Mouse (Mus musculus): ENCODE results near the gene Gfer.
"Not testable (repeated sequence)": the region's sequence is repeated elsewhere in the genome, so short reads cannot be mapped to it uniquely, and the experiment has no call there.

Gfer gene

GRCm38 (mm10) chr17:24687146-24687595 is 8.8 kb downstream of the Gfer start:
- DNase-seq = peak; percentile 64

DNA sequence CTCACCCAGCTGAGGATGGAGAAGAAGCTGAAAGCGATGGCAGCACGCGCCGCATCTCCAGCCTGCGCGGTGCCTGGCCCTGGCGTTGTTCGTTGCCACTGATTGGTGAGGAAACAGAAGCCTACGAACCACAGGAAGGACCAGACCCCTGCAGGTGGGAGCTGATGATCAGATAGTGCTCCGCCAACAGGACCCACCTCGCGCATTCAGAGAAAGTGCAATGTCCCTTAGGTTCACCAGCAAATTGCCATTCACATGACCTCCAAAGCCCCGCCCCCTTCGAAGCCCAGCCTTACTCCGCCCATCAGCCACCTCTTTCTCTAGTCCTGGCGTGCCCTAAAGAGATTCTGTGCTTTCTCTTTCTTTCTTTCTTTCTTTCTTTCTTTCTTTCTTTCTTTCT is 9.4 kb downstream of the Gfer start:
- peak; percentile 49 for DNase-seq

GRCm38 (mm10) chr17:24677500-24678080 is 18.4 kb downstream of the Gfer start:
- no peak for DNase-seq

DNA sequence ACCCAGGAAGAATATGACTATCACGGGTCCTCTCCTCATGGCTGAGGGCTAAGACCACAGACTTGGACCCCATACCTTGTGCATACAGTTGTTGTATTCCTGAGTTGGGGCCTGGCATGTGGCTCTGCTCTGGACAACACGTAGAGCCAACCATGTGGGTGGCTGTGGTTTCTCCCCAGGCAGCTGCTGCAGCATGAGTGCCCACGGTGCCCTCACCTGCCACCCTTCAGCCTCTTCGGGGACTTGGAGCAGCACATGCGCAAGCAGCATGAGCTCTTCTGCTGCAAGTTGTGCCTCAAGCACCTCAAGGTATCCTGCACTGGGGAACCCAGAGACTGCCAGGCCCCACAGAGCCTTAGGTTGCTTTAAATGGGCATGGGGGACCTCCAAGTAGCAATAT is 19.1 kb downstream of the Gfer start:
- DNase-seq = no peak

GRCm38 (mm10) chr17:24676187-24676586 is 19.8 kb downstream of the Gfer start:
- peak; percentile 81 for DNase-seq

GRCm38 (mm10) chr17:24674277-24674676 is 21.7 kb downstream of the Gfer start:
- DNase-seq = no peak

GRCm38 (mm10) chr17:24672141-24672540 is 23.8 kb downstream of the Gfer start:
- peak; percentile 63 for DNase-seq

DNA sequence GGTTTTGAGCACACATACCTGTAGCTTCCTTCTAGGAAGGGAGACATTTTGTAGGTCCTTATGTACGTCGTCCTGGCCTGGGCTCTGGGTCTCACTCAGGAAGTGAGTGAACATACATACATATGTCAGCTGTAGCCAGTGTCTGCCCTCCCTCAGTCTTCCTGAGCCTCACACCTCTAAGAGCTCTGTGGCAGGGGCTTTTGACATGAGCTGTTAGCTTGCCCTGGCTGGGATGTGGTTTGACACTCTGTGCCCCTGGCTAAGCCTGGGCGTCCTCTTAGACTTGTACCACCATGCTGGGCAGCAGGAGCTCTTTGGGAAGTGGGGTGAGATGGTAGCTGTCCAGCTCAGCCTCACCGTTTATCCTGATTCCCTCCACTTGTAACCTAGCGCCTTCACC is 24.6 kb downstream of the Gfer start:
- DNase-seq = no peak

DNA sequence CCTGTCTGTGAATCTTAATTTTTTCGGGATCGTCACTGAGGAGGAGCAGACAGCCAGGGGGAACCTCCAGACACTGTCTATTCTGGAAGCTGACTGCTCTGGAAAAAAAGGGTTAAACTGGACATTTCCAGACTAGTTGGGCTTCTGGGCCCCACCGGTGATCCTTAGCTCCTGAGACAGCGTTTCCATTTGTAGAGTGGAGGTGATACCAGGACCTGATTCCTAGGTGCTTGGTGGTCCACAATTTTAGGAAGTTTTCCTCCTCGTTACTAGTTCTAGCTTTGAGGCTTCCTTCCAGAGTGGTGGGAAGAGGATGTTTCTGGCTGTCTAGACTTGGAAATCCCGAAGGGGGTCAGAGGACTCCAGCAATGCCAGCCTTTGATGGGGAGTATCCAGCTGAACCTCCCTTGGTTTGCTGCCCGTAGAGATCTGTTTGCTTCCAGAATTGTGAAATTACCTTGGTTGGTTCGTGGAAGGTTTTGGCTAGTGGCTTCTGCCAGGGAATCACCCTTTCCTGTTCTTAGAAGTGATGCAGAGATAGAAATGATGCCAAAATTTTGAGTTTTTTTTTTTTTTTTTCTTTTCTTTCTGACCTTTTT is 25.6 kb downstream of the Gfer start:
- no peak for DNase-seq

- DNase-seq = peak; percentile 98
Measured at GRCm38 (mm10) chr17:24669545-24670245, 26.3 kb downstream of the Gfer start, which contains the start of gene Zfp598. Gene Zfp598, plus strand, starts transcription at chr17:24669687.

DNA sequence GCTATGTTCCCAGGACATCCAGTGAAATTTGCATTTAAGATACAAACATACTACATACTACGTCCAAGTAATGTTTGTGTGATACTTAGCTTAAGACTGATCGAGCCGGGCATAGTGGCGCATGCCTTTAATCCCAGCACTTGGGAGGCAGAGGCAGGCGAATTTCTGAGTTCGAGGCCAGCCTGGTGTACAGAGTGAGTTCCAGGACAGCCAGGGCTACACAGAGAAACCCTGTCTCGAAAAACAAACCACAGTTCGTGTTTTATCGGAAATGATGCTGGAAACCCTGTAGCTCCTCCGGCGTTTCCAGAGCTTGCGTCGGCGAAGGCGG is 26.8 kb downstream of the Gfer start:
- DNase-seq = not testable (repeated sequence)

DNA sequence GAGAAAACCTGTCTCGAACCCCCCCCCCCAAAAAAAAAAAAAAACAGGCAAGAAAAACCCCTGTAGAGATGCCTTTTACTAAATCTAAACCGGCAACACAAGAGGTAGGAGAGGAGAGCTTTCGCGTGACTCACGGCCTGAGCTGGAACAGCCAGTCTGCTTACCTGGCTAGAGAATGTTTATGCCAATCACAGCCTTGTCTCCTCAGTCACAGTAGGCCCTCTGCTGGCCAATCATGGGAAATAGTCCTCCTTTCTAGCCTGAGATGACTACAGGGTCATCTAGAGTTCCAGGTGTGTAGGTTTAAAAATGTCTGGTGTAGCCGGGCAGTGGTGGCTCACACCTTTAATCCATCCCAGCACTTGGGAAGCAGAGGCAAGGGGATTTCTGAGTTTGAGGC is 28.5 kb downstream of the Gfer start:
- DNase-seq = peak; percentile 82

DNA sequence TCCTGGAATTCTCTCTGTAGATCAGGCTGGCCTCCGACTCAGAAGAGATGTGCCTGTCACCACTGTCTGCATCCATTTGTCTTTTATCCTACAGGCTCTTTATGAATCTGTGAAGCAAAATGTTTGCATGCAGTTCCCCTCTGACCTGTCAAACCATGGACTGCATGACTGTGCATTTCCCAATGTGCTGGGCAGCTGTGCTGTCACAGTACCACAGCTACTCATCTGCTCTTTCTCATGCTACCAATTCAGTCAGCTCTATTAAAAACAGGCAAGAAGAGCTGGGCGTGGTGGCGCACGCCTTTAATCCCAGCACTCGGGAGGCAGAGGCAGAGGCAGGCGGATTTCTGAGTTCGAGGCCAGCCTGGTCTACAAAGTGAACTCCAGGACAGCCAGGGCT is 28.9 kb downstream of the Gfer start:
- not testable (repeated sequence) for DNase-seq

GRCm38 (mm10) chr17:24658017-24658758 is 37.8 kb downstream of the Gfer start, which contains the start of gene Npw:
Gene Npw, minus strand, starts transcription at chr17:24658457.
- no peak for DNase-seq

- no peak for DNase-seq
Measured at GRCm38 (mm10) chr17:24654969-24655368, 41.0 kb downstream of the Gfer start.

GRCm38 (mm10) chr17:24653967-24654710 is 41.8 kb downstream of the Gfer start:
- DNase-seq = peak; percentile 90

- DNase-seq = no peak
Measured at GRCm38 (mm10) chr17:24651835-24652234, 44.1 kb downstream of the Gfer start.

DNA sequence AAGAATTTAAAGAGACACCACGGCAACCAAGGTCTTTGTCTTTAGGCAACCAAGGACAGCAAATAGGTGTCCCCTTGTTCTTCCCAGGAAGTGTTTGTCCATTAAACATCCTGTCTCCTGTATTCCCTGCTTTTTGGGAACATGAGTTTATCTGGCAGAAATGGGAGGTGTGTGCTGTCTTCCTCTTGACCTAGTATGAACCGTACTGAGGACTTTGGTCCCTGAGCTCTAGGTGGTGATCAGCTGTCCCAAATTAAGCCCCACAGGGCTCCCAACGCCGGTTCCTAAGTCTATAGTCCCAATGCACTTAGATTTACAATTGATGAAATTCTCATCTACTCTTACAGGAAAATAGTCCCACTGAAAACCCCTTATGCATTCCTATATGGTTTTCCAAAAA is 45.2 kb downstream of the Gfer start:
- DNase-seq = no peak

DNA sequence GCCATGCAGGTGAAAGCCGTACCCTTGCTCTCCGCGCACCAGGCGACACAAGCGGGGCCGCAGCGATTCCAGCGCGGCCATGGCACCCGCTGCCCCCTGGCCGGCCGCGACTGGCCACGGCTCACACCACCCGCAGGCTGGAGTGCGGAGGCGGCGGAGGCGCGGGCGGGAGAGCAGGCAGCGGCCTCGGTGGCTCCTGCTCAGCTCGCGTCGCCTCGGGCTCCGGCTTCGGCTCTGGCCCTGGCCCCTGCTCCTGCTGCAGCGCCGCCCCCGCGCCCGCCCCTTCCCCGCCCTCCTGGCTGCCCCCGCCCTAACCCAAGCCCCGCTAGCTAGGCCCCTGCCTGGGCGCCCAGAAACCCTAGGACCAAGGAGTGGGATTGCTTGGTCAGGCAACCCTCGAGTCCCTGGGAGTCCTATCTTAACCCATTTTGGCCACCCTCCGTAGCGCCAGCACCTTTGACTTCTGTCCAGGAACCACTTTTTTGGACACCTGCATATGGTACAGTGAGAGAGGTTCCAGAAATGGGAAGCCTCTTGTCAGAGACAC is 45.8 kb downstream of the Gfer start, which contains the start of gene Slc9a3r2:
Gene Slc9a3r2 (minus strand): TSS at position 258 of the 547 bp plus-strand sequence.
- DNase-seq = peak; percentile 75

- peak; percentile 64 for DNase-seq
Measured at GRCm38 (mm10) chr17:24649581-24650069, 46.3 kb downstream of the Gfer start.

GRCm38 (mm10) chr17:24648731-24649377 is 47.1 kb downstream of the Gfer start:
- DNase-seq = no peak

DNA sequence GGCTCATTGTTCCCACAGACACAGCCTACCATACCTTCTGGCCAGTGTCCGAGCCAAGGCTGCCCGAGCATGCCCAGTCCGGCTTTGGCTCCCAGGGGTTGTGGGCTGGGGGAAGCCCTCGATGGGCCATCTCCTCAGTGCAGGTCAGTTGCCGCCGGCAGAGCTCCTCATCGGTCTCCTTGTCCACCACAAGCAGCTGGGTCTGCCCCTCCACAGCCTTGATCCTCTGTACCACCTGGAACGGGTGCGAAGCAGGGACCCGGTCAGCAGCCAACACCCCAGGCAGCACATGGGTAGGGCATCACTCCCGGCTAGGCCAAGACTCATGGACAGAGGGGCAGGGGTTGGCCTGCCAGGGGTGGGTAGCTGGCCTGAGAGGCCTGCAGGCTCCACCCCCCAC is 48.5 kb downstream of the Gfer start:
- peak; percentile 46 for DNase-seq
